Mouse (Mus musculus) kidney, postnatal 10 days (tissue): ENCODE data around the gene Zcwpw1.

Source experiments
- DNase-seq: peaks from one replicate; pipeline ENCODE4 v3.0.0; 2021; ENCODE audit warnings: mixed read lengths

Zcwpw1 gene

DNA sequence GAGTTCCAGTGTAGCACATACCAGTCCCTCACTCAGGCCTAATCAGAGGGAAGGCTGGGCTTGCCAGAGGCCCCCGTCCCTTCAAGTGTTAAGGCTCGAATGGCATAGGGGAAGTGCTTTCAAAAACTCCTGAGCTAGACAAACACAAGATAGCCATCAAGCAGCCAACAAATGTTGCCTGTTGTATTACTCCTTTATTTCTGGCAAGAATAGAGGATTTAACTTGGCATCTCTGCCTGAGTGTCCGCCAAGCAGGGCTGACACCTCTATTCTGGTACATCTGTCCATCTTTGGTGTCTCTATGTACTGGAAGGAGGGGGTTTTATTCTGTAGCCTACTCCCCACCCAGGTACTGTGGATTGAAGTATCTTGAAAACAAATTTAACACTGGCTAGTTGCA lies 31.5 kb upstream of the Zcwpw1 start:
- no peak for DNase-seq

GRCm38 (mm10) chr5:137756882-137757661 lies 30.5 kb upstream of the Zcwpw1 start:
- peak; percentile 91 for DNase-seq

DNA sequence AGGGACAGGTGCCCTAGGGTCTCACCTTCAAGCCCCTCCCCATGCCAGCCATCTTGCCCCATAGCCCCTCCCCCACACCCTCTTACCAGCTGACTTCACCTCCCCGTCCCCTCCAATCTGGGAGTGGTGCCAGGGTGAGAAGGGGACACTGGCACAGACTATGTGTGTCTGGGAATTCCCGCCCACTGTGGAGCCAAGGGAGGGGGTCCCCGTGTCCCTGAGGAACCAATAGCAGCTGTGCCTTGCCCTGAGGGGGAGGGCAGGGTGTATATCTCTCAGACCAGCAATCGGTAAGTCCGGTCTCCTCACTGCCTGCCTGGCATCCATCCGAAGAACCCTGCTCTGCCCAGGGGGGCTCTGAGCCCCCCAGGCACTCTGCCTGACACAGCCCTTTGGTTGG lies 29.7 kb upstream of the Zcwpw1 start:
- DNase-seq: peak; percentile 53

- DNase-seq: no peak
These were observed 28.6 kb upstream of the Zcwpw1 start for GRCm38 (mm10) chr5:137758921-137759534.

DNA sequence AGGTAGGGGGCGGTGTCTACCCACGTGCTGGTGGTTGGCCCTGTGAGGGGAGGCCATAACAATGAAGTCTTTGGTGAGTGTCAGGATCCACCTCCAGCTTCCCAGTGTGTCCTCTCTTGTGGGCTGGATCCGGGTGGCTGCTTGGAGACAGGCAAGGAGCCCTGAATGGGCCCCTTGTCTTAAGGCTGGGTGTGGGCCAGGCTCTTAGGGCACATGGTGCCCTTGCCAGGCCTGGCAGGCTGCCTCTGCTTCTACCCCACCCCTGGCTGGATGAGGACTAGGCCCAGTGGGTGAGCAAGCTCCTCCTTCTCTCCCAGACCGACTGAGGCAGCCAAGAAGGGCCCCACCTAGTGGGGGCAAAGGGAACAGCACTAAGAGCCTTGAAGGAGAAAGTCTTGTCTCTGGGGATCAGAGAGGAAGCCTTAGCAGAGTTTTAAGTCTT lies 27.6 kb upstream of the Zcwpw1 start:
- DNase-seq: peak; percentile 88

- no peak for DNase-seq
These were observed 22.8 kb upstream of the Zcwpw1 start for GRCm38 (mm10) chr5:137764609-137765340.

DNA sequence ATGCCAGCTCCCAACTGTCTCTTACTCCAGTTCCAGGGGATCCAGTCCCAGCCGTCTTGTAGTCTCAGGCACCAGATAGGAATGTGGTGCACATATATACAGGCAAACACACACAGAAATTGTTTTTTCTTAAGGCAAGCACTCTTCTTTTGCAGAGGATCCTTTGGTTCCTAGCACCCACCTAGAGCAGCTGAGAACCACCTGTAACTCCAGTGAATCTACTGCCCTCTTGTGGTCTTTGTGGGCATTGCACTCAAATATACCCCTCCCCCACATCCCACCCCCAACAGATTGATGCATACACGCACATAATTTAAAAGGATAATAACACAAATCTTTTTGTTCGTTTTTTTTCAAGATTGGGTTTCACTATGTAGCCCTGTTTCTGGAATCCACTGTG lies 21.3 kb upstream of the Zcwpw1 start:
- no peak for DNase-seq

- DNase-seq: no peak
These were observed 19.1 kb upstream of the Zcwpw1 start for GRCm38 (mm10) chr5:137768475-137768874.

GRCm38 (mm10) chr5:137770709-137771108 lies 16.9 kb upstream of the Zcwpw1 start:
- DNase-seq: peak; percentile 39

DNA sequence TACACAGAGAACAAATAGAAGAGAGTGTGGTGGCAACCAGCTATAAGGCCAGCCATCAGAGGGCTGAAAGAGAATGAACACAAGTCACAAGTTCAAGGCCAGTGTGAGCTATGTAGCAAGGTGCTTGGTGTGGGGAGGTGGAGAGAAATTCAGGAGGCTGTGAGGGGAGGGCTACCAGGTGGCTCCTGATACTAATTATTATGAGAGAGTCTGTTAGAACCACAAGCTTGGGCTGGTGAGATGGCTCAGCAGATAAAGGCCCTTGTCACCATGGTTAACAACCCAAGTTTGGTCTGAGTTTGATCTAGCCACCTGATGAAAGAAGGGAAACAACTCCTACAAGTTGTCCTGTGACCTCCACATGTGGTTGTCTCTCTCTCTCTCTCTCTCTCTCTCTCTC lies 14.8 kb upstream of the Zcwpw1 start:
- no peak for DNase-seq

DNA sequence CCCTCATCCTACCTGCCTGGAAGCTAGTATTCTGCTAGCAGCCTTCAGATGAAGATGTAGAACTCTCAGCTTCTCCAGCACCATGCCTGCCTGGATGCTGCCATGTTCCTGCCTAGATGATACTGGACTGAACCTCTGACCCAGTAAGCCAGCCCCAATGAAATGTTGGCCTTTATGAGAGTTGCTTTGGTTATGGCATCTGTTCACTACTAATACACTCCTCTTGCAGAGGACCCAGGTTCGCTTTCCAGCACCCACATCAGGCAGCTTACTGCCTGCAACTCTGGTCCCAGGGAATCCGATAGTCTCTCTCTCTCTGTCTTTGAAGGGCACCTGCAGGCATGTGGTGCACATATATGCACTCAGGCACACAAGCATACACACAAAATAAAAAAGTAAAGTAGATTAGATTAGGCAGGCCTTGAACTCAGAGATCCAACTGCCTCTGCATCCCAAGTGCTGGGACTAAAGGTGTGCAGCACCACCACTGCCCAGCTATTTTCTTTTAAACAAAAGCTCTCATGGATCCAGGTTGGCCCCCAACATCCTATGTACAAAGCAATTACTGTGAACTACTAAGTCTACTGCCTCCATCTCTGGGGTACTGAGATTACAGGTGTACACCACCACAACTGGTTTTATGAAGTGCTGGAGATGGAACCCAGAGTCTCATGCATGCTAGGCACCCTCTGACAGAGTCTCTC lies 11.9 kb upstream of the Zcwpw1 start:
- no peak for DNase-seq

DNA sequence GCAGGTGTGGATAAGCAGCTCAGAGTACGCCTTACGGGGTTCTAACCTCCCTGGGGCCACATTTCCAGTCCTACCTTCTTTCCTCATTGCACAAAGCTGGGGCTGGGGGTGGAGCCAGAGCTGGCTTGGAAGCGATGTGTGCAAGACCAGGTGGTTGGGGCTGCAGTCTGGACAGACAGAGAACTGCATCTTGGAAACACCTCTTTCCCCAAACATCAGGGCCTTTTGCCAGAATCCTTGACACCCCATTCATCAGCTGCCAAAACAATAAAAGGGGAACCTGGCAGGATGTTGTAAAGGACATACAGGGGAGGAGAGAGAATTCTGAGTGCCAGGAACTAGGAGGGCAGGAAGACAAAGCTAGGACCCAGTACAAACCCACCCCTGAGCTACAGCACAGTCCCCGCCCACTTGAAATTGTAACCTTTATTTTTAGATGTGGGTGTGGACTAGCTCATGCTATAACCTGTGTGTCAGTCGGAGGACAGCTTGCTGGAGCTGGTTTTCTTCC lies 11.1 kb upstream of the Zcwpw1 start:
- DNase-seq: peak; percentile 67

DNA sequence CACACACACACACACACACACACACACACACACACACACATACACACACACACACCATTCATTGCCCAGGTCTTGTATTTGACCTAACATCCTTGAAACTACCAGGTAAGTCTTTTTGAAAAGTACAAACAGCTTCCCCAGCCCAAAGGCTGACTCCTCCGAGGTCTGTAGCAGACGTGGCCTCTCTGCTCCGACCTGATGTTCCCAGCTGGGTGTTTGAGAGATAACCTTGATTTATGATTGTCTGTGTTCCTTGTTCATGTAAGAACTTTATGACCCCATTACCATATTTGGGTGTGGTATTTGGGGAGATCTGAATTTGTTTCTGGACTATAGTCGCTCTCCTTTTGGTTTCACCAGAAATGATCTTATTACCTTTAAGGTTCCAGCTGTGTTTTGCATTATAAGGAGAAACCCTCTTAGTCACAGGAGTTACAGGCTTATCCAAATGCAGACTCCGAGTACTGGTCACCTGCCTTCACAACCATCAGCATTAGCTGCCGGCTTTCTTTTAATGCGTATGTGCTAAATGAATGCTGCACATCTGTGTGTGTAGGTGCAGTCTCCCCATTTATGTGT lies 10.2 kb upstream of the Zcwpw1 start:
- no peak for DNase-seq

DNA sequence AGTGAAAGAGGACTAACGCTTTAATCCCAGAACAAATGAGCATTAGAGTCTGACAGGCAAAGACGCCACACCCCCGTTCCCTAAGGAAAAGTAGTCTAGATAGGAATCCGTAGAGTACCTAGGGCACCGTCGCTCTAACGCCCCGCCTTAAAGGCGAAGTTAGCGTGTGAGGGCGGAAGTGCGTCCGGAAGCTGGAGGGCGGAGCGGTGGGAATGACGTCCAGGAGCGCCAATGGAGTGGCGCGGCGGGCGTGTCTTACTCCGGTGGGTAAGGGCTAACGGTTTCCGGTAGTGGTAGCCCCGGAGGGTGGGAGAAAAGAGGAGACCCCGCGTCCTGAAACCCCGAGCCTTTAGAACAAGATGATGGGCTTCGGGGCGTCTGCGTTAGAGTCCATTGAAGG lies 9.0 kb upstream of the Zcwpw1 start, which contains the start of gene Ppp1r35:
TSS of gene Ppp1r35 (plus strand) at position 215 of the 400 bp plus-strand sequence.
- peak; percentile 98 for DNase-seq

DNA sequence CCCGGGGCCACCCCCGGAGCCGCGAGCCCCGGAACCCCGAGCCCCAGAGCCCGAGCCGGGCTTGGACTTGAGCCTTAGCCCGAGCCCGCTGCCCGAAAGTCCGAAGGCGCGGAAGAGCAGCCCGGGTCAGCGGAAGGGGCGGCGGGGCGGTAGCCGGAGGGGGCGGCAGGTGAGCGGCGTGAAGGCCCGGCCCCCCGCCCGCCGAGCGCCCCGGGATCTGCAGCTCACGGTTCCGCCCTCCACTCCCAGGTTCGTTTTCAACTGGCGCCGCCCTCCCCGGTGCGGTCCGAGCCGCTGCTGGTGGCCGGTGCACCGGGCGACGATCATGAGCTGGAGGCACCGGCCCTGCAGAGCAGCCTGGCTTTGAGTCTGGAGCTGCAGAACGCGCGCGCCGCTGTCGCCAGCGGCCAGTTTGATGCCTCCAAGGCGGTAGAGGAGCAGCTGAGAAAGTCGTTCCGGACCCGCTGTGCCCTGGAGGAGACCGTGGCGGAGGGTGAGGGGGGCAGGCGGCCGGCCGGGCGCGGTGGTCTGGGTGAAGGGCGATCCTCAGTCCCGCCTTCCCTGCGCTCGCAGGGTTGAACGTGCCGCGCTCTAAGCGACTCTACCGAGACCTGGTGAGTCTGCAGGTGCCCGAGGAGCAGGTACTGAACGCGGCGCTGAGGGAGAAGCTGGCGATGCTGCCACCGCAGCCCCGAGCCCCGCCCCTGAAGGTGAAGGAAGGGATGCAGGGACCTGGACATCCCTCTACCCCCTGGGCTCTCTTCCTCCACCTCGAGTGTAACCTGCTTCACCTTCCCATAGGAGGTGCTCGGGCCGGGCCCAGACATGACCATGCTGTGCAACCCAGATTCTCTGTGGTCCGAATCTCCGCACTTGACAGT lies 8.3 kb upstream of the Zcwpw1 start:
- peak; percentile 67 for DNase-seq

DNA sequence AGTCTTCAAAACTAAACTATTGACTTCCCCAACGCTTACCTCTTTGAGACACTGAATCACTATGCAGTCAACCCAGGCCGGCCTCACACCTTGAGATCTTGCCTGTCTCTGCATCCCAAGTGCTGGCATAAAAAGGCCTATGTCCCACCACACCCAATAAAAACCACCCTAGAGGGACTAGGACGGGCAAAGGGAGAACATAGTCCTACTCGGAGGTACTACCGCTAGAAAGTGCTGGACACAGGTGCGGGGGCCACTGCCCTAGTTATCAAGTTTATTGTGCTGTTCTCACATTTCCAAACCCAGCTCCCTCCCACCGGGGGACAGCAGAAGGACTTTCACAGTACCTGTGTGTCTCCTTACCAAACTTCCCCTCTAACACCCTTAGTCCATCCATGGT lies 5.9 kb upstream of the Zcwpw1 start:
- DNase-seq: no peak

GRCm38 (mm10) chr5:137782776-137783522 lies 4.6 kb upstream of the Zcwpw1 start:
- peak; percentile 21 for DNase-seq

- no peak for DNase-seq
These were observed 3.6 kb upstream of the Zcwpw1 start for GRCm38 (mm10) chr5:137783901-137784540.

DNA sequence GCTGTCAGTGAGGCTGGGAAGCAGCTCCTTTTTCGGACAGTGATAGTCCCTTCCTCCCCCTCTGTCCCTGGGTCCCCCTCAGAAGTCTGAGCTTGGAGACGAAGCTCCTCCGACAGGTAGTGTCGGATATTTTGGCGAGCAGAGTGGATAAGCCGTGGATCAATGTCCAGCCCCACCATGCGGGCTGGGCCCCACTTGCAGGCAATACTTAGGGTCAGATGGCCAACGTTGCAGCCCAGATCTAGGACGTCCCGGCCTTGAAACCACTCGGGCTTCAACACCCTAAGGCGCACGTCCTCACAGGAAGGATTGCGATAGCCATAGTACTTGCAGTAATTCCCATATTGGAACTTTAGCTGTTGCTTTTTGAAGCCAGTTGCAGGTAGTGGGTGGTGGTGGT lies 3.1 kb upstream of the Zcwpw1 start:
- DNase-seq: peak; percentile 27
